Mouse (Mus musculus): ENCODE measurements around the gene Mybphl.

The Mybphl gene

GRCm38 (mm10) chr3:108409656-108410358, 45.1 kb downstream of the Mybphl start:
- no peak for DNase-seq (ENCODE audit: extremely low read depth, low read depth)

- no peak for DNase-seq (ENCODE audit: extremely low read depth, low read depth)
These were observed 45.6 kb downstream of the Mybphl start for GRCm38 (mm10) chr3:108410359-108410714.

- DNase-seq (ENCODE audit: extremely low read depth, low read depth) = no peak
These were observed 46.5 kb downstream of the Mybphl start for GRCm38 (mm10) chr3:108411026-108411753.

- DNase-seq (ENCODE audit: extremely low read depth, low read depth) = no peak
These were observed 47.0 kb downstream of the Mybphl start for GRCm38 (mm10) chr3:108411754-108412121.

- no peak for DNase-seq (ENCODE audit: extremely low read depth, low read depth)
These were observed 49.1 kb downstream of the Mybphl start for GRCm38 (mm10) chr3:108413634-108414360.

- no peak for DNase-seq (ENCODE audit: extremely low read depth, low read depth)
These were observed 50.4 kb downstream of the Mybphl start, which contains the start of gene Celsr2 for GRCm38 (mm10) chr3:108414857-108415830. Celsr2 (minus strand) TSS chr3:108415552.

- no peak for DNase-seq (ENCODE audit: extremely low read depth, low read depth)
These were observed 51.1 kb downstream of the Mybphl start for GRCm38 (mm10) chr3:108415831-108416223.

- no peak for DNase-seq (ENCODE audit: extremely low read depth, low read depth)
These were observed 58.3 kb downstream of the Mybphl start for GRCm38 (mm10) chr3:108423006-108423405.

GRCm38 (mm10) chr3:108423844-108424801, 59.4 kb downstream of the Mybphl start:
- DNase-seq (ENCODE audit: extremely low read depth, low read depth) = no peak

GRCm38 (mm10) chr3:108424944-108425623, 60.4 kb downstream of the Mybphl start:
- DNase-seq (ENCODE audit: extremely low read depth, low read depth) = no peak

GRCm38 (mm10) chr3:108425624-108426018, 60.9 kb downstream of the Mybphl start:
- no peak for DNase-seq (ENCODE audit: extremely low read depth, low read depth)
